Mouse (Mus musculus) hindbrain, embryonic 11.5 days (tissue): Measurements from ENCODE around the gene Lmo7. TPM values are rescaled to one million over a fixed set of nuclear protein-coding genes. Genes with fewer than 3 reads are reported as not detected.

Experiments used
- ATAC-seq: fragments of 200-750 bp; cut with Nextera tagmentation; 2 replicates; pipeline ENCODE4 v1.8.0; 2017; ENCODE audit warnings: mild to moderate bottlenecking, moderate TSS enrichment, moderate library complexity; ENCODE audit not compliant: low FRiP score
- DNase-seq: peaks from one replicate; pipeline ENCODE4 v3.0.0-alpha.2; 2015; ENCODE audit warnings: low spot score
- H3K27ac ChIP-seq: fragments of 300-500 bp; sonication (generic); 2 replicates; pipeline ENCODE4 v1.5.1; 2014; ENCODE audit warnings: mild to moderate bottlenecking, low read depth, low read length
- H3K27me3 ChIP-seq: fragments of 300-500 bp; sonication (generic); 2 replicates; pipeline ENCODE4 v1.6.1; 2014; ENCODE audit warnings: mild to moderate bottlenecking, low read length, moderate library complexity, mixed read lengths; ENCODE audit not compliant: control insufficient read depth, insufficient read depth
- H3K36me3 ChIP-seq: fragments of 300-500 bp; sonication (generic); 2 replicates; pipeline ENCODE4 v1.6.1; 2014; ENCODE audit warnings: mild to moderate bottlenecking, low read length, moderate library complexity, mixed read lengths; ENCODE audit not compliant: control insufficient read depth, insufficient read depth
- H3K4me1 ChIP-seq: fragments of 300-500 bp; sonication (generic); replicated peaks from 2 replicates; pipeline ENCODE4 v1.6.1; 2014; ENCODE audit warnings: low read length, mixed read lengths; ENCODE audit not compliant: control insufficient read depth, insufficient read depth
- H3K4me2 ChIP-seq: fragments of 300-500 bp; sonication (generic); replicated peaks from 2 replicates; pipeline ENCODE4 v1.6.1; 2014; ENCODE audit warnings: mild to moderate bottlenecking, low read depth, low read length
- H3K4me3 ChIP-seq: fragments of 300-500 bp; sonication (generic); 2 replicates; pipeline ENCODE4 v1.5.1; 2014; ENCODE audit warnings: low read depth, low read length
- H3K9ac ChIP-seq: fragments of 300-500 bp; sonication (generic); 2 replicates; pipeline ENCODE4 v1.6.1; 2014; ENCODE audit warnings: low read depth, low read length
- H3K9me3 ChIP-seq: fragments of 300-500 bp; sonication (generic); 2 replicates; pipeline ENCODE4 v1.6.1; 2016; ENCODE audit warnings: low read length; ENCODE audit not compliant: control insufficient read depth
- WGBS: fragments of 180-500 bp; shearing (Covaris S2); extraction: QIAGEN DNeasy Blood & Tissue Kit; methylation state at CpG from one replicate; pipeline ENCODE4 v1.1.7; 2014; 5-methylcytosine and 5-hydroxymethylcytosine counted together
- polyA plus RNA-seq: library from polyadenylated mRNA; unstranded; fragments of >200 nt; fragmentation: Nextera tagmentation; extraction: Ambion mirVana; gene quantifications from 2 replicates; pipeline ENCODE4 v1.2.1, GENCODE M21; 2014

Lmo7 gene
- polyA plus RNA-seq, 1 experiment from 2014 or later, result 3.3 TPM

DNA sequence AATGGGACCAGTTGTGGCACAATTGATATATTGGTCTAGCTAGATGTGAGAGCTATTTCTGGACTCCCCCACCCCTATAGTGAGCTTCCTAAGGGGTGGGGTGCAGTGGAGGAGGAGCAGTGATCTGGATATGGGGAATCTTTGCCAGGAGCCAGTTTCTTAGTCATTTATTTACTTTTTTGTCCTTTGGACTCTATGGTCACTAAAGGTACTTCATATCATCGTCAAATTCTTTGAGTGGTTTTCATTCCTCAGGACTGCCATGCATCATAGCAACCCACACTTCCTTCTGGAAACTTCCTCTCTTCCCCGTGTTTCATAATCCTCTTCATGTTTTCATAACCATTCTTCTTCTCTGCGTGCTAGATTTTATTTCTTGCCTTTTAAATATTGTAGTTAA, 104.4 kb downstream of the Lmo7 start:
- Histone ChIP-seq H3K9ac (no peak overlapping the region), H3K9me3 (no peaks in the 10 kb centered on the region), H3K27me3 (no peaks in the 10 kb centered on the region), H3K4me2 (no peak overlapping the region), H3K36me3 (no peaks in the 10 kb centered on the region), H3K4me1 (no peaks in the 10 kb centered on the region), H3K27ac (no peak overlapping the region), H3K4me3 (no peak overlapping the region)
- no peak for ATAC-seq
- 89% methylated on average over 3 of the region's 3 CpGs for WGBS
- DNase-seq, result no peak

DNA sequence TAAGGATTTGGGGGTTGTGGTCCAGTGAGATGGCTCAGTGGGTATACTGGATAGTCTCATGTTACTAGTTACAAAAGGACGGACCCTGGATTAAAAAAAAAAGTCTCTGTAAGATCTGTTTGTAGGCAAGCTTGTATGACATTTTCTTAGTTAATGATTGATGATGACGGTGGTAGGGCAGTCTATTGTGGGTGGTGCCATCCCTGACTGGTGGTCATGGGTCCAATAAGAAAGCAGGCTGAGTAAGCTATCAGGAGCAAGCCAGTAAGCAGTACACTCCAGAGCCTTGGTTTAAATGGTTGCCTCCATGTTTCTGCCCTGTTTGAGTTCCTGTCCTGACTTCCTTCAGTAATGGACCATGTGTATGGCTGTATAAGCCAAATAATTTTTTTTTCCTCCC, 106.6 kb downstream of the Lmo7 start:
- no peaks in the 10 kb centered on the region for H3K27me3 ChIP-seq
- no peak for DNase-seq
- no peaks in the 10 kb centered on the region for H3K4me1 ChIP-seq
- ATAC-seq, result no peak
- H3K9me3 ChIP-seq, result no peaks in the 10 kb centered on the region
- no peak overlapping the region for H3K27ac ChIP-seq
- WGBS, result 91% methylated on average over 2 of the region's 2 CpGs
- H3K4me3 ChIP-seq, result no peak overlapping the region
- H3K9ac ChIP-seq, result no peak overlapping the region
- H3K4me2 ChIP-seq, result no peak overlapping the region
- H3K36me3 ChIP-seq, result no peaks in the 10 kb centered on the region

DNA sequence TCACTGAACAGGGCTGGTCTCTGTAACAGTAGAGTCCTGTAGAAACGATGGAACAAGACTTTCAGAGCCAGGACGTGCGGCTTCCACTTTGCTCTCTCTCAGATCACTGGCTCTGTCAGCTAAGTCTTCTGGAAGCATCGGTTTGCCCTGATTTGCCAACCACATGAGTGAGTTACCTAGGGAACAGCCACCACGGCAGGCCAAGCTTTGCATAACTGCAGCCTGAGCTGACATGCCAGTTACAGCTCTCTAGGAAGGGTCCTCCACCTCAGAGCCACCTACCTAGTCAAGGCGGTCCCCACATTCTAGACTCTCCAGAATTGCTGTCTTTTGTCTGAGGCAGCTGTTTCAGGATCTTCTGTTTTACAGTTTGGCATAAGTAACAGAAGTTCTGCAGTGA, 107.4 kb downstream of the Lmo7 start:
- Histone ChIP-seq H3K9me3 (no peaks in the 10 kb centered on the region), H3K4me2 (no peak overlapping the region), H3K4me3 (no peak overlapping the region), H3K36me3 (no peaks in the 10 kb centered on the region), H3K4me1 (no peaks in the 10 kb centered on the region), H3K27ac (no peak overlapping the region), H3K27me3 (no peaks in the 10 kb centered on the region), H3K9ac (no peak overlapping the region)
- ATAC-seq (no peak), DNase-seq (no peak)
- WGBS, result 86% methylated on average over 6 of the region's 6 CpGs

DNA sequence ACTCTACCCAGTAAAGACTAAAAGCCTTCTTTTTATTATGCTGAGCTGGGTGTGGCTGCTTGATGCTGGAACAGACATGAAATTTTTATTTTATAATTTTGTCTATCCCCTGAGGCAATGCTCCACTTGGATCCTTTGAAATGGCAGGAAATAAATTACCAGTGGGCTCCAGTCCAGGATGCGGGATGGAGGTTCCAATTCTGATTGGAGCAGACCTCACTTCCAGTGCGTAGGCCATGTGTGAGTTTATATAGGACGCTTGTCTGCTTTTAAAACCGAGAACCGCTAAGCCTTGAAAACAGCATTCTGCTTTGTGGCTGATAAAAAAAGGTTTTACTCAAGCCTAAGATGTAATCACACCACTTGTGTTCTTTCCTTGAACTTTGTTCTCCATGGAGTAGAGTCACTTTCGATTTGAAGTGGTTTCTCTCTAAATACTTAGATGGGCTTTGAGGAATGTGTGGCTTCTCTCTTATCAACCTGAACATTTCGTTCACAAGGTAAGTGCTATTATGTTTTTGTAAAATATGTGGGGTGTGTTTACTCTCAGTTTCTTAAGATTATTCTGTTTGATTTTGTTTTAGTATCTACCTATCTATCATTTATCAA, 108.6 kb downstream of the Lmo7 start:
- Histone ChIP-seq H3K27ac (no peak overlapping the region), H3K36me3 (no peaks in the 10 kb centered on the region), H3K9ac (no peak overlapping the region), H3K4me2 (no peak overlapping the region), H3K27me3 (no peaks in the 10 kb centered on the region), H3K4me3 (no peak overlapping the region), H3K9me3 (no peaks in the 10 kb centered on the region), H3K4me1 (no peaks in the 10 kb centered on the region)
- WGBS, result 89% methylated on average over 7 of the region's 7 CpGs
- ATAC-seq (no peak), DNase-seq (no peak)

DNA sequence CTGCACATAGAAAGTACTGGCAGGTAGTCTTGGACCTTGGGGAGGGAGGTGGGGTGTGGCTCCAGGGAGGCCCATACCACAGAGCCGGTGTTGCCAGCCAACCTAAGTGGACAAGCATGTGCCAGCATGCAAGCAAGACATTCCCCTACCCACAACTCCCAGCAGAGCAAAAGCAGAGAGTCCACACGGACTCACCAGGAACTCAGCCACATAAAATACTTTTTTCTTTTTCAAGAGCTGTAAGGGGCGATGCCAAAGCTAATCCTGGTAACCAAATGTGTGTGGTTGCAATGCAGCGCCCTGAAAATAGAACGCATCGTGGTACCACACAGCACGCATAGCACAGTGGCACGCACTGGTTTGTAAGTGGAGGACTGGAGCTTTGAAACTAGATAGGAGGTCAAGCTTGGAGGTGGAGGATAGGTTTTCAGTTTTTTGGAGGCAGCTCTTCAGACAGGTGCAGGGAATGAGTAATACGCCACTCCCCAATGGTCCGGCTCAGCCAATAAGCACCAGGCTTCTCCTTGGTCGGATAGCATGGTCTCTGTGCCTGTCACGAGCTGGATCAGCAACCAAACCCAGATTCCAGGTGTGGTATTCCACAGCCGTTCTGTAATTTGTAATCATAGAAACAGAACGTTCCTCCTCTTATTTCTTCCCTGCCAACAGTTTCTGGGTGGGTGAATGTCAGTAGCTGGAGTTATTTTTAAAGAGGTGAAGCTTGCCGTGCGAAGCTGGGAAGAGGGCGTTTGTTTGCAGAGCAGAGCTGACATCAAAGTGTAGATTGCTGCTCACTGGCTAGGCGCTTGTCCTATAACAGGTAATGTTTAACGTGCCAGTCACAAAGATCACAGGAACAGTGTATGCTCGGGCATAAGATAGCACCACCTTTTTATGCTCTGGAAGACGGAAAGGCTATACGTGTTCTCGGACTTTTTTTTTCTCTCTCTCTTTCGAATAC, 110.3 kb downstream of the Lmo7 start:
- Histone ChIP-seq H3K36me3 (no peaks in the 10 kb centered on the region), H3K4me2 (no peak overlapping the region), H3K4me1 (no peaks in the 10 kb centered on the region), H3K27ac (no peak overlapping the region), H3K9me3 (no peaks in the 10 kb centered on the region), H3K27me3 (no peaks in the 10 kb centered on the region), H3K4me3 (no peak overlapping the region), H3K9ac (no peak overlapping the region)
- DNase-seq, result no peak
- ATAC-seq, result no peak
- 84% methylated on average over 24 of the region's 24 CpGs for WGBS

DNA sequence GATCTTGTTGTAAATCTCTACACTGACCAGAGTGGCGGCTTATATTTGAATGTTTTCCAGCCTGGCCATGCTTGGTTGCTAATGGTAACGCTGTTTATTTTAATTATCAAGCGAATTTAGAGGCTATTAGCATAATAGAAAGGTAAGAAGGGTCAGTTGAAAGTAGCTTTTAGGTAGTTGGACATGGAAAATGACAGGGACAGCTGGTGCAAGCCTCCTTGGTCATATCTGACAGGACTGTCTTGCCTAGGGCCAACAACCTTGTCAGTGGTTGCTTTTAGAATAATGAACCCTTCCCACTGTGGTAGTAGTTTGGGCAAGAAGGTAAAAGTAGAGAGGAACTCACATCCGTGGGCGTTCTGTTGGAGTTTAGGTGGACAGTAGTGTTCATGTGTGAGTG, 111.5 kb downstream of the Lmo7 start:
- no peaks in the 10 kb centered on the region for H3K9me3 ChIP-seq
- no peaks in the 10 kb centered on the region for H3K4me1 ChIP-seq
- H3K4me3 ChIP-seq, result no peak overlapping the region
- H3K36me3 ChIP-seq, result no peaks in the 10 kb centered on the region
- H3K9ac ChIP-seq, result no peak overlapping the region
- H3K4me2 ChIP-seq, result no peak overlapping the region
- no peak overlapping the region for H3K27ac ChIP-seq
- ATAC-seq (no peak), DNase-seq (no peak)
- no peaks in the 10 kb centered on the region for H3K27me3 ChIP-seq
- WGBS, result 90% methylated on average over 5 of the region's 5 CpGs

DNA sequence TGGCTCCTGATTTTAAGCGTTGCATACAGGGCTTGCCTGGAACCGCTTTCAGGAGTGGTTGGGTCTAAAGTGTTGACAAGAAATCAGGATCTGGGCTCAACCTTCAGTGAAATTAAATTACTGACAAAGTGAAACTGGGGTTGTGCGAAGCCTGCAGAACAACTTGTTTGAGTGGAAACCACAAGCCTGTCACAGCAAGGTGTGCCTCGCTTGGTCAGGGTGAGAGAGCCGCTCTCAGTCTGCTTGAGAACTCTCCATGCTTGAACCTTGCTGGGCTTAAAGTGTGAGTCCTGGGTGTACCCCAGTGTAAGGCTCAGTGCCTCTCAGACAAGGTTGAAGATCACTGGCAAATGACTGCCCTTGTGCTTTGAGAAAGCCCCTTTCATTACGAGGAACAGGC, 112.8 kb downstream of the Lmo7 start:
- WGBS, result 87% methylated on average over 6 of the region's 6 CpGs
- no peak overlapping the region for H3K27ac ChIP-seq
- H3K4me2 ChIP-seq, result no peak overlapping the region
- no peaks in the 10 kb centered on the region for H3K36me3 ChIP-seq
- H3K4me1 ChIP-seq, result no peaks in the 10 kb centered on the region
- no peak overlapping the region for H3K9ac ChIP-seq
- no peak overlapping the region for H3K4me3 ChIP-seq
- no peak for ATAC-seq
- no peaks in the 10 kb centered on the region for H3K9me3 ChIP-seq
- DNase-seq, result no peak
- H3K27me3 ChIP-seq, result no peaks in the 10 kb centered on the region

DNA sequence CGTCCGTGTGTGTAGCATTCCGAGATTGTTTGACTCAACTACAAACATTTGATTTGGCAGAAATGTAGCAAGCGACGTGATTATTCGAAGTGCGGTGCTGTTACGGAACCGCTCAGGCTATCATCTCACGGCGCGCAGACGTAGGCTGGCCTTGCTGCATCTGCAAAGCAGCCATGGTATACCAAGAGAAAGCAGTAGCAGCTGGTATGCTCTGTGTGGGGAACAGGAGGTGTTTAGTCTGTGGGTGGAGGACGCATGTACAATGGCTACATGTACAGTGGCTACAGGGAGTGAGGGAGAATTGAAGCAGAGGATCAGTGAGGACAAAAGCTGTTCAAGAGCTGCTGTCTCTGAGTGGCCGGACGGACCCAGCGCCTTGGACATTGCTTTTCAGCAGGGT, 113.7 kb downstream of the Lmo7 start:
- no peaks in the 10 kb centered on the region for H3K4me1 ChIP-seq
- no peak for DNase-seq
- 90% methylated on average over 17 of the region's 17 CpGs for WGBS
- no peak overlapping the region for H3K27ac ChIP-seq
- ATAC-seq, result no peak
- no peak overlapping the region for H3K4me2 ChIP-seq
- no peak overlapping the region for H3K4me3 ChIP-seq
- H3K9me3 ChIP-seq, result no peaks in the 10 kb centered on the region
- no peaks in the 10 kb centered on the region for H3K36me3 ChIP-seq
- H3K27me3 ChIP-seq, result no peaks in the 10 kb centered on the region
- no peak overlapping the region for H3K9ac ChIP-seq

DNA sequence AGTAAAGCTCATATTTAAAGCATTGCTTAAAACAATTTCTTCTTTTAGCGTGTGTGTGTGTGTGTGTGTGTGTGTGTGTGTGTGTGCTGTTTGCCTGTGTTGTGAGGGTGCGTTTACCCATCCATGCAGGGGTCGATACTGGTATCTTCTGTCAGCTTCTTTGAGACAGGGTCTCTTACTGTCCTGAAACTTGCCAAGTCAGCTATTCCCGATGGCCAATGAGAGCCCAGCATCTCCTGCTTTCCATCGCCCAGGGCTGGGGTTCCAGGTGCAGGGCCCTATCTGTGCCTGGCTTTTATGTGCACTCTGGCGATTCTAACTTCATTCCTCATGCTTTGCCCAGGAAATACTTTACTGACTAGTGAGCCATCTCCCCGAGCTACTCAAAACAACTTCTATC, 114.7 kb downstream of the Lmo7 start:
- Histone ChIP-seq H3K4me1 (no peaks in the 10 kb centered on the region), H3K36me3 (no peaks in the 10 kb centered on the region), H3K9me3 (no peaks in the 10 kb centered on the region), H3K27ac (no peak overlapping the region), H3K27me3 (no peaks in the 10 kb centered on the region), H3K4me2 (no peak overlapping the region), H3K9ac (no peak overlapping the region), H3K4me3 (no peak overlapping the region)
- ATAC-seq, result no peak
- no peak for DNase-seq
- 74% methylated on average over 7 of the region's 7 CpGs for WGBS
